Mouse (Mus musculus) embryo, embryonic 10 days (tissue): Measurements from ENCODE around the gene Stt3b.

Source experiments
- DNase-seq: peaks from one replicate; pipeline ENCODE4 v3.0.0-alpha.2; 2015; ENCODE audit warnings: low spot score

Gene Stt3b

GRCm38 (mm10) chr9:115214572-115215571 lies 95.3 kb downstream of the Stt3b start:
- DNase-seq, result peak; percentile 39

- DNase-seq, result no peak
Measured at GRCm38 (mm10) chr9:115213755-115214264, 96.4 kb downstream of the Stt3b start.

GRCm38 (mm10) chr9:115210535-115210934 lies 99.7 kb downstream of the Stt3b start:
- no peak for DNase-seq

- no peak for DNase-seq
Measured at GRCm38 (mm10) chr9:115209737-115210136, 100.5 kb downstream of the Stt3b start.

GRCm38 (mm10) chr9:115206219-115206618 lies 104.0 kb downstream of the Stt3b start:
- DNase-seq, result no peak

- peak; percentile 44 for DNase-seq
Measured at GRCm38 (mm10) chr9:115205491-115205890, 104.7 kb downstream of the Stt3b start.

GRCm38 (mm10) chr9:115203136-115203535 lies 107.1 kb downstream of the Stt3b start:
- no peak for DNase-seq

- DNase-seq, result no peak
Measured at GRCm38 (mm10) chr9:115201264-115201663, 109.0 kb downstream of the Stt3b start.

GRCm38 (mm10) chr9:115200166-115200862 lies 109.9 kb downstream of the Stt3b start:
- no peak for DNase-seq

GRCm38 (mm10) chr9:115197082-115197481 lies 113.1 kb downstream of the Stt3b start:
- DNase-seq, result no peak

GRCm38 (mm10) chr9:115192890-115193289 lies 117.3 kb downstream of the Stt3b start:
- DNase-seq, result no peak
